Mouse (Mus musculus) megakaryocyte, embryonic 14.5 days (primary cell): ENCODE measurements at regions not wholly inside any gene's neighbourhood (a gene's known extent, or its start where the extent isn't known, plus 50 kb on each side); places are given as distances from the start of the nearest gene placed in this dataset.

Source experiments
- FLI1 ChIP-seq: IDR thresholded peaks from 2 replicates; pipeline ENCODE4 v1.6.1; 2012; ENCODE audit warnings: low read length, inconsistent platforms, mixed read lengths
- GATA1 ChIP-seq: IDR thresholded peaks from 3 replicates; pipeline ENCODE4 v1.6.1; 2012; ENCODE audit warnings: mixed read lengths, low read length, inconsistent platforms, borderline replicate concordance

- TF ChIP-seq GATA1 (no peak), FLI1 (no peak)
Measured at GRCm38 (mm10) chr17:84026110-84026509, 161.6 kb downstream of the Zfp36l2 start.
